Mouse (Mus musculus) spleen, adult 2 months (tissue): Measurements from ENCODE around the gene Sp8.

Experiments used
- CTCF ChIP-seq: fragments of 200-500 bp; IDR thresholded peaks from 2 replicates; pipeline ENCODE4 v1.5.1; 2011; ENCODE audit warnings: mild to moderate bottlenecking, inconsistent platforms; ENCODE audit not compliant: insufficient read depth, insufficient read length, insufficient replicate concordance; ENCODE audit errors: extremely low read depth
- POLR2A ChIP-seq: fragments of 200-500 bp; IDR thresholded peaks from 2 replicates; pipeline ENCODE4 v1.6.1; 2011; ENCODE audit warnings: low read depth, low read length, inconsistent platforms

DNA sequence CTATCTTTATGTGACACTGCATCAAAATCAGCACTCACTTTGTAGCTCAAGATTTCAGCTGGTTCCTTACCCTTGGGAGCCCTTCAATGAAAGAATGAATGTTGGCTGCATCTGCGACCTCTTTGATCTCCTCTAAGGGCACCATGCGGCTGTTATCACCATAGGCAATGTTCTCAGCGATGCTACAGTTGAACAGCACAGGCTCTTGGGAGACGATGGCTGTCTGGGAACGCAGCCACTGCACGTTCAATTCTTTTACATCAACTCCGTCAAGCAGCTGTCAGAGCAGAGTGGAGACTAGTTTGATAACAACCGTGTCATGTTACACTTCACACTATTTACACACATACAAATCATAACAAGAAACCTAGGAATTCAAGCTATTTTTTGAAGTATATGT lies 26.5 kb downstream of the Sp8 start:
- no peak for TF ChIP-seq CTCF
- TF ChIP-seq POLR2A: no peak
